Comparison of ENCODE assay signal across 13 mouse cellular contexts in the genomic region with DNA sequence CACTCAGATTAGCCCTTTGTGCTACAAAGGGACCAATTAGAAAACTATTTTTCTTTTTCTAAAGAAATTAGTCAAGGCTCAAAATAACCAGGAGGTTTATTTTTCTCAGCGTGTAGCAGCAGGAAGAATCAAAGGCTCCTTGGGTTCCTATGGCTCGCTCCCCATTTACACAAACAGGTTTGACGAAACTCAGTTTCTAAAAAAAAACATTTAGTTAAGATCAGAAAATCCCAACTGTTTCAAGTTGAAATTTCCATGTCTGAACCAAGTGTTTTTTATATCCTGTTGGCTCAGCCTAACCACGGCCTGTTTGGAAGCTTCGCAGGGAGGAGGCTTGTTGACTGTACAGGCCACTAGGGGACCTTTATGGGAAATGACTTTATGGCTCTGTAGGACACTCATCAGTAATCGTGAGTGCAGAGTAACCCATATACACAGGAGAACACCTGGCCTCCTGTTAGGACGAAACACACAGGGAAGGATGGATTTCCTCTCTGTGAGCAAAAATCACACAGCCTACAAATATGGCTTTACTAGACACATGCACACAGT.
A peak's percentile ranks its signal among the peaks of the same experiment; 100 is the strongest.
DNase-seq lines count a peak whose midpoint lies in the region; ATAC-seq and TF ChIP-seq lines count a peak whose summit lies in the region.
"Had no signal": no experiment of that assay in that cellular context is flagged by ENCODE, and none has a peak within 500 bp of the region (broad histone marks: within the 10 kb centered on the region; RNA-seq: fewer than 3 reads in every experiment).

No protein-coding gene starts in this region.

- no peak overlapping the region for H3K9ac ChIP-seq in kidney, postnatal 0 days (ENCODE audit: low read depth, low read length)
- no peak overlapping the region for H3K9ac ChIP-seq in midbrain, embryonic 14.5 days (replicated peaks; ENCODE audit: low read length)
- H3K9ac ChIP-seq: liver, embryonic 15.5 days; neural tube, embryonic 13.5 days had no signal

- no peak overlapping the region for H3K4me2 ChIP-seq in kidney, postnatal 0 days (ENCODE audit: low read length)
- no peak overlapping the region for H3K4me2 ChIP-seq in midbrain, embryonic 14.5 days (ENCODE audit: low read length)
- H3K4me2 ChIP-seq: liver, embryonic 15.5 days; neural tube, embryonic 13.5 days had no signal

- peak; percentile 46 for DNase-seq in kidney, postnatal 0 days (ENCODE audit: low spot score)
- no peak for DNase-seq in kidney, postnatal 36 days
- no peak for DNase-seq in forebrain, embryonic 10.5 days (ENCODE audit: extremely low spot score, low spot score)
- peak; percentile 41 for DNase-seq in midbrain, embryonic 14.5 days
- no peak for DNase-seq in T-cell, adult 2 months (ENCODE audit: low spot score)
- DNase-seq in kidney, adult 18-20 months: no peak
- no peak for DNase-seq in adrenal gland, postnatal 25 days
- DNase-seq: cerebellum, adult 18-20 months; kidney, adult 8-10 months; thymus, postnatal 25 days had no signal

- WGBS in kidney, postnatal 0 days: 35% methylated on average over 7 of the region's 7 CpGs
- WGBS in forebrain, embryonic 10.5 days: 38% methylated on average over 7 of the region's 7 CpGs
- 44% methylated on average over 7 of the region's 7 CpGs for WGBS in midbrain, embryonic 14.5 days

- H3K27ac ChIP-seq in kidney, postnatal 0 days: peak overlapping the region; percentile 65; the same call in 1 of the 2 replicates
- H3K27ac ChIP-seq in brown adipose tissue, adult 24 weeks (replicated peaks; ENCODE audit: low read depth, low read length): 0 out of 2 replicates have a peak overlapping the region, but pooled peaks have one; percentile 32
- H3K27ac ChIP-seq in forebrain, embryonic 10.5 days: peak overlapping the region; percentile 35; the same call in 1 of the 2 replicates
- H3K27ac ChIP-seq in midbrain, embryonic 14.5 days (replicated peaks; ENCODE audit: low read depth, low read length): no peak overlapping the region
- H3K27ac ChIP-seq: liver, embryonic 15.5 days; neural tube, embryonic 13.5 days had no signal

- ATAC-seq in kidney, postnatal 0 days (replicated peaks; ENCODE audit: low FRiP score, low read depth): no peak
- no peak for ATAC-seq in midbrain, embryonic 14.5 days (ENCODE audit: low FRiP score, low TSS enrichment)

- no peaks in the 10 kb centered on the region for H3K9me3 ChIP-seq in kidney, postnatal 0 days (replicated peaks; ENCODE audit: low read length)
- H3K9me3 ChIP-seq in forebrain, embryonic 10.5 days: no peaks in the 10 kb centered on the region
- no peaks in the 10 kb centered on the region for H3K9me3 ChIP-seq in midbrain, embryonic 14.5 days (ENCODE audit: control insufficient read depth, low read length)
- H3K9me3 ChIP-seq: liver, embryonic 15.5 days; neural tube, embryonic 13.5 days had no signal

- H3K4me1 ChIP-seq in kidney, postnatal 0 days (replicated peaks; ENCODE audit: insufficient read depth, low read length): 0 out of 2 replicates have a peak, but pooled peaks cover 3% of the 10 kb centered on the region
- H3K4me1 ChIP-seq in brown adipose tissue, adult 24 weeks (ENCODE audit: control insufficient read depth, insufficient read depth, insufficient read length, low read length): no peaks in the 10 kb centered on the region
- peaks cover 24% of the 10 kb centered on the region for H3K4me1 ChIP-seq in forebrain, embryonic 10.5 days
- H3K4me1 ChIP-seq in midbrain, embryonic 14.5 days (ENCODE audit: control insufficient read depth, insufficient read depth, low read length): peaks cover 15% of the 10 kb centered on the region
- H3K4me1 ChIP-seq: liver, embryonic 15.5 days had no signal

- no peaks in the 10 kb centered on the region for H3K27me3 ChIP-seq in kidney, postnatal 0 days (ENCODE audit: insufficient read depth, low read length)
- no peaks in the 10 kb centered on the region for H3K27me3 ChIP-seq in forebrain, embryonic 10.5 days (ENCODE audit: poor library complexity, severe bottlenecking)
- no peaks in the 10 kb centered on the region for H3K27me3 ChIP-seq in midbrain, embryonic 14.5 days (ENCODE audit: control insufficient read depth, insufficient read depth, low read length)
- H3K27me3 ChIP-seq: liver, embryonic 15.5 days; neural tube, embryonic 13.5 days had no signal

- H3K36me3 ChIP-seq in kidney, postnatal 0 days (ENCODE audit: insufficient read depth, low read length): no peaks in the 10 kb centered on the region
- no peaks in the 10 kb centered on the region for H3K36me3 ChIP-seq in forebrain, embryonic 10.5 days (replicated peaks)
- no peaks in the 10 kb centered on the region for H3K36me3 ChIP-seq in midbrain, embryonic 14.5 days (ENCODE audit: control insufficient read depth, insufficient read depth, low read length)
- H3K36me3 ChIP-seq: liver, embryonic 15.5 days; neural tube, embryonic 13.5 days had no signal

- peak; percentile 43; the same call in 1 of the 2 replicates for TF ChIP-seq CTCF in kidney, postnatal 0 days (IDR thresholded peaks at IDR 0.05; ENCODE audit: low read depth)

- no peak overlapping the region for H3K4me3 ChIP-seq in kidney, postnatal 0 days (replicated peaks; ENCODE audit: low read depth, low read length)
- no peak overlapping the region for H3K4me3 ChIP-seq in brown adipose tissue, adult 24 weeks (ENCODE audit: insufficient read depth, low read depth, low read length)
- no peak overlapping the region for H3K4me3 ChIP-seq in forebrain, embryonic 10.5 days
- H3K4me3 ChIP-seq in midbrain, embryonic 14.5 days (replicated peaks; ENCODE audit: low read depth, low read length): no peak overlapping the region
- H3K4me3 ChIP-seq: liver, embryonic 15.5 days; neural tube, embryonic 13.5 days had no signal

Comparison
In these comparisons a context has a peak if more than half of its experiments do, and no peak if none do; other contexts are left out.
1. DNase-seq: peak in kidney, postnatal 0 days (single experiment) and midbrain, embryonic 14.5 days (single experiment); none in kidney, postnatal 36 days (0 of 2), forebrain, embryonic 10.5 days (single experiment), T-cell, adult 2 months (single experiment), kidney, adult 18-20 months (single experiment) and adrenal gland, postnatal 25 days (single experiment).